Mouse (Mus musculus): ENCODE measurements around the gene Rfesd. TPM values are rescaled to one million over a fixed set of nuclear protein-coding genes. Genes with fewer than 3 reads are reported as not detected.

Rfesd gene
- polyA plus RNA-seq, 1 experiment from 2014 or later: 20.9 TPM

DNA sequence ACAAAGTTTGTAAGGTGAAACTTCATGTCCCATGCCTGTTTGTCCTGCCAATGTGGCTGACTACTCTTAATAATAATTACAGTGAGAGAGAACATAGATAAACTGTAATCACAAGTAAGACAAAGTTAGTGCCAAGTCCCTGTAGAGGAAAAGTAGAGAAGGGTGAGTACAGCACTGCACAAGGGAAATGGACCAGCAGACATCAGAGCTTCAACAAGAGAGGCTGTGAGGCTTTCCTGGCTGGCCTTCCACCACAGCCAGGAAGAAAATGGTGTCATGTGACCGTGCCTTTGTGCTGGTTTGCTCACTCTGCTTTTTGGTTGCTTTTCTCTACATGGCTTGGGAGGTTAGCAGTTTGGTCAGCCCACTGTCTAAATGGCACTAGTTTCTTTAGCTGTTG is 42.9 kb downstream of the Rfesd start:
- H3K27me3 ChIP-seq: no peaks in the 10 kb centered on the region
- WGBS: 76% methylated on average over 1 of the region's 1 CpGs
- H3K27ac ChIP-seq (replicated peaks): no peak overlapping the region
- no peak for ATAC-seq (ENCODE audit: low FRiP score, low read depth)
- H3K9ac ChIP-seq (replicated peaks): no peak overlapping the region
- H3K36me3 ChIP-seq: no peaks in the 10 kb centered on the region
- no peaks in the 10 kb centered on the region for H3K9me3 ChIP-seq
- H3K4me1 ChIP-seq: no peaks in the 10 kb centered on the region
- no peak overlapping the region for H3K4me2 ChIP-seq (replicated peaks)
- no peak overlapping the region for H3K4me3 ChIP-seq

DNA sequence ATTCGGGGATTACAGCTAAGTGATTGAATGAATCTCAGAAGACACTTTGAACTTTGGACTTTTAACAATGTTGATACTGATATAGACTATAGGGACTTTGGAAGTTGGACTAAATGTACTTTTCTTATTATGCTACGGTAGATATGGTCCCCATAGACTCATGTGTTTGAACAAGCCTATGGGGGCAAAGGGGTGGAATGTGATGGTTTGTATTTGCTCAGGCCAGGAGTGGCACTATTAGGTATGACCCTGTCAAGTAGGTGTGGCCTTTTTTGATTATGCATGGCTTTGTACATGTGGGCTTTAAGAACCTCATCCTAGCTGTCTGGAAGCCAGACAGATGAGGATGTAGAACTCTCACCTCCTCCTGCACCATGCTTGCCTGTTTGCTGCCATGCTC is 44.0 kb downstream of the Rfesd start:
- WGBS: 81% methylated on average over 2 of the region's 2 CpGs
- Histone ChIP-seq H3K9me3 (no peaks in the 10 kb centered on the region), H3K4me2 (replicated peaks) (no peak overlapping the region), H3K9ac (replicated peaks) (no peak overlapping the region), H3K4me3 (no peak overlapping the region), H3K27ac (replicated peaks) (no peak overlapping the region), H3K4me1 (no peaks in the 10 kb centered on the region), H3K27me3 (no peaks in the 10 kb centered on the region), H3K36me3 (no peaks in the 10 kb centered on the region)
- no peak for ATAC-seq (ENCODE audit: low FRiP score, low read depth)

DNA sequence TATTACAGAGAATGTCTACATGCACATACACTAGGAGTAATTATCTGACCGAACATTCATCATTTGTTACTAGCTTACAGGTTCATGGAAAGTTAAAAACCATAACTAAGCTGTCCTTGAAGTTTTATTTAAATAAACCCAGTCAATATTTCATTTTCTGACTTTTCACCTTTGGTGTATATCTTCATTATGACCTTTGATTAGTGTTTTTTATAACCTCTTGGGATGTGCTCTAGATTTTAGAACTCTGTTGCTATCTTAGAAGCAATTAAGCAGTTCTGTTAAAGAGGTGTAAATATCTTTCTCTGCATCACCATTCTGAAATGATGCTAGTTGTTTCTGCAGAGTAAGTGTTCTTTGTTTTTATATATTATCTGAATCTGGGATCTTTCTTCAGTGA is 51.7 kb downstream of the Rfesd start, which contains the start of gene Spata9:
Gene Spata9 (plus strand): TSS at position 301 of the 400 bp plus-strand sequence.
- no peaks in the 10 kb centered on the region for H3K9me3 ChIP-seq
- ATAC-seq (ENCODE audit: low FRiP score, low read depth): no peak
- H3K4me1 ChIP-seq: no peaks in the 10 kb centered on the region
- no peaks in the 10 kb centered on the region for H3K36me3 ChIP-seq
- WGBS: 83% methylated on average over 1 of the region's 1 CpGs
- H3K4me3 ChIP-seq: no peak within 1 kb of the TSS
- no peak within 1 kb of the TSS for H3K9ac ChIP-seq (replicated peaks)
- H3K27me3 ChIP-seq: no peaks in the 10 kb centered on the region
- no peak within 1 kb of the TSS for H3K27ac ChIP-seq (replicated peaks)
- H3K4me2 ChIP-seq (replicated peaks): no peak within 1 kb of the TSS

DNA sequence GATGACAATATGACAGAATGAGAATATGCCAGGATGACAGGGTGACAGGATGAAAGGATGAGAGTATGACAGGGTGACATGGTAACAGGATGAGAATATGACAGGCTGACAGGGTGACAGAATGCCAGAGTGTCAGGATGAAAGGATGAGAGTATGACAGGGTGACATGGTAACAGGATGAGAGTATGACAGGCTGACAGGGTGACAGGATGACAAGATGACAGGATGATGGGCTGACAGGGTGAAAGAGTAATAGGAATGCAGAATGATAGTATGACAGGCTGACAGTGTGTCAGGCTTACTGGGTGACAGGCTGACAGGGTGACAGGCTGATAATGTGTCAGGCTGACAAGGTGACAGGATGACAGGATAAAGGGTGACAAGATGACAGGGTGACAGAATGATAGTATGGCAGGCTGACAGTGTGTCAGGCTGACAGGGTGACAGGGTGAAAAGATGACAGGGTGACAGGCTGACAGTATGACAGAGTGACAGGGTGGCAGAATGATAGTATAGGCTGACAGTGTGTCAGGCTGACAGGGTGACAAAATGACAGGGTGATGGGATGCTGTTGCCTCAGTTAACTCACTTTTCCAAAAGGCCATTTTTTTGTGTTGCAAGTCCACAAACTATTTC is 63.0 kb downstream of the Rfesd start:
- Histone ChIP-seq H3K4me1 (no peaks in the 10 kb centered on the region), H3K9me3 (no peaks in the 10 kb centered on the region), H3K9ac (replicated peaks) (no peak overlapping the region), H3K27ac (replicated peaks) (no peak overlapping the region), H3K4me2 (replicated peaks) (no peak overlapping the region), H3K36me3 (no peaks in the 10 kb centered on the region), H3K27me3 (no peaks in the 10 kb centered on the region), H3K4me3 (no peak overlapping the region)
- no peak for ATAC-seq (ENCODE audit: low FRiP score, low read depth)

Other genes with a start within 250 kb of the Rfesd start
- gene Glrx, start 178.9 kb downstream of the Rfesd start, polyA plus RNA-seq (2016; fragmentation: Nextera tagmentation; extraction: Ambion mirVana): 25.0 and 26.2 TPM in 2 replicates
- 55.4 and 66.0 TPM in 2 replicates for gene Rhobtb3, start 74.8 kb downstream of the Rfesd start, polyA plus RNA-seq (2016; fragmentation: Nextera tagmentation; extraction: Ambion mirVana)
- gene Spata9, start 51.6 kb downstream of the Rfesd start, polyA plus RNA-seq (2016; fragmentation: Nextera tagmentation; extraction: Ambion mirVana): 0.51 and 1.4 TPM in 2 replicates
- 0.56 and 0.62 TPM in 2 replicates for gene Gpr150, start 38.3 kb upstream of the Rfesd start, polyA plus RNA-seq (2016; fragmentation: Nextera tagmentation; extraction: Ambion mirVana)
- 5.1 and 6.0 TPM in 2 replicates for gene Arsk, start 79.9 kb upstream of the Rfesd start, polyA plus RNA-seq (2016; fragmentation: Nextera tagmentation; extraction: Ambion mirVana)
- gene Ttc37, start 80.0 kb upstream of the Rfesd start, polyA plus RNA-seq (2016; fragmentation: Nextera tagmentation; extraction: Ambion mirVana): 14.2 and 16.5 TPM in 2 replicates